Comparison of ENCODE assay signal across 12 mouse cellular contexts in the genomic region with DNA sequence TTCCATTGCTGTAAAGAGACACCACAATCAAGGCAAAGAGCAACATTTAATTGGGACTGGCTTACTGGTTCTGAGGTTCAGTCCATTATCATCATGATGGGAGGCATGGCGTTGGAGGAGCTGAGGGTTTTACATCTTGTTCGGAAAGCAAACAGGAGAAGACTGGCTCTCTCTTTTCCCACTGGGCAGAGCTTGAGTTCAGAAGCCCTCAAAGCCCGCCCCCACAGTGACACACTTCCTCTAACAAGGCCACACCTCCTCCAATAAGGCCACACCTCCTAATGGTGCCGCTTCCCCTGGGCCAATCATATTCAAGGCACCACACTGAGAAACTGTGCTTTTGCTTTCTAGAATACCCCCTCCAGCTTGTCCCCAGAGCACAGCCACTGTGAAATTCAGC. TPM values are rescaled to one million over a fixed set of nuclear protein-coding genes. Genes with fewer than 3 reads are reported as not detected.
DNase-seq lines count a peak whose midpoint lies in the region; ATAC-seq lines count a peak whose summit lies in the region.
"Had no signal": no experiment of that assay in that cellular context is flagged by ENCODE, and none has a peak within 500 bp of the region (broad histone marks: within the 10 kb centered on the region; RNA-seq: fewer than 3 reads in every experiment).

No protein-coding gene starts in this region.

- H3K9me3 ChIP-seq in hindbrain, embryonic 10.5 days = no peaks in the 10 kb centered on the region
- no peaks in the 10 kb centered on the region for H3K9me3 ChIP-seq in hindbrain, embryonic 14.5 days (ENCODE audit: control insufficient read depth, low read length)
- no peaks in the 10 kb centered on the region for H3K9me3 ChIP-seq in hindbrain, embryonic 12.5 days (replicated peaks)
- H3K9me3 ChIP-seq in neural tube, embryonic 12.5 days = no peaks in the 10 kb centered on the region
- H3K9me3 ChIP-seq: liver, embryonic 15.5 days had no signal

- H3K4me3 ChIP-seq in hindbrain, embryonic 10.5 days = peak overlapping the region; percentile 27; the same call in 1 of the 2 replicates
- no peak overlapping the region for H3K4me3 ChIP-seq in hindbrain, embryonic 14.5 days (replicated peaks; ENCODE audit: low read length)
- no peak overlapping the region for H3K4me3 ChIP-seq in hindbrain, embryonic 12.5 days
- no peak overlapping the region for H3K4me3 ChIP-seq in neural tube, embryonic 12.5 days
- H3K4me3 ChIP-seq: liver, embryonic 15.5 days had no signal

- no peaks in the 10 kb centered on the region for H3K36me3 ChIP-seq in hindbrain, embryonic 10.5 days
- no peaks in the 10 kb centered on the region for H3K36me3 ChIP-seq in hindbrain, embryonic 14.5 days (replicated peaks; ENCODE audit: control insufficient read depth, insufficient read depth)
- no peaks in the 10 kb centered on the region for H3K36me3 ChIP-seq in hindbrain, embryonic 12.5 days
- no peaks in the 10 kb centered on the region for H3K36me3 ChIP-seq in neural tube, embryonic 12.5 days
- H3K36me3 ChIP-seq: liver, embryonic 15.5 days had no signal

- peak; percentile 32 for DNase-seq in hindbrain, embryonic 10.5 days (ENCODE audit: low spot score)
- DNase-seq in hindbrain, embryonic 14.5 days (ENCODE audit: low spot score) = no peak
- DNase-seq in MEL-GATA-1-ER (ENCODE audit: extremely low read depth, low read depth) = peak; percentile 9
- no peak for DNase-seq in layer of hippocampus, postnatal 14 days (ENCODE audit: low spot score in 2 of 2)
- DNase-seq in adrenal gland, postnatal 4 days (ENCODE audit: low spot score in 2 of 2) = no peak
- no peak for DNase-seq in urinary bladder, postnatal 25 days (ENCODE audit: low spot score)
- DNase-seq: adrenal gland, postnatal 10 days; cerebellum, adult 11 months; heart, postnatal 10 days had no signal

- H3K27ac ChIP-seq in hindbrain, embryonic 10.5 days = no peak overlapping the region
- H3K27ac ChIP-seq in hindbrain, embryonic 14.5 days = no peak overlapping the region
- no peak overlapping the region for H3K27ac ChIP-seq in hindbrain, embryonic 12.5 days
- H3K27ac ChIP-seq in neural tube, embryonic 12.5 days = no peak overlapping the region
- H3K27ac ChIP-seq: liver, embryonic 15.5 days had no signal

- no peak overlapping the region for H3K9ac ChIP-seq in hindbrain, embryonic 14.5 days
- H3K9ac ChIP-seq in hindbrain, embryonic 12.5 days = no peak overlapping the region
- no peak overlapping the region for H3K9ac ChIP-seq in neural tube, embryonic 12.5 days
- H3K9ac ChIP-seq: liver, embryonic 15.5 days had no signal

- H3K4me1 ChIP-seq in hindbrain, embryonic 10.5 days (replicated peaks) = peaks cover 20% of the 10 kb centered on the region
- H3K4me1 ChIP-seq in hindbrain, embryonic 14.5 days (replicated peaks; ENCODE audit: control insufficient read depth, insufficient read depth, low read length) = 0 out of 2 replicates have a peak, but pooled peaks cover 7% of the 10 kb centered on the region
- H3K4me1 ChIP-seq in hindbrain, embryonic 12.5 days = peaks cover 11% of the 10 kb centered on the region
- H3K4me1 ChIP-seq in neural tube, embryonic 12.5 days = peaks cover 7% of the 10 kb centered on the region

- ATAC-seq in hindbrain, embryonic 14.5 days (ENCODE audit: low FRiP score) = no peak
- no peak for ATAC-seq in hindbrain, embryonic 12.5 days (ENCODE audit: low FRiP score)
- no peak for ATAC-seq in neural tube, embryonic 12.5 days (ENCODE audit: low FRiP score, low read depth)

- no peaks in the 10 kb centered on the region for H3K27me3 ChIP-seq in hindbrain, embryonic 10.5 days (ENCODE audit: insufficient read depth, poor library complexity, severe bottlenecking)
- H3K27me3 ChIP-seq in hindbrain, embryonic 14.5 days (ENCODE audit: control insufficient read depth, insufficient read depth, low read length) = peaks cover 4% of the 10 kb centered on the region; the same call in 1 of the 2 replicates
- no peaks in the 10 kb centered on the region for H3K27me3 ChIP-seq in hindbrain, embryonic 12.5 days
- H3K27me3 ChIP-seq in neural tube, embryonic 12.5 days (replicated peaks) = no peaks in the 10 kb centered on the region
- H3K27me3 ChIP-seq: liver, embryonic 15.5 days had no signal

- H3K4me2 ChIP-seq in hindbrain, embryonic 14.5 days (replicated peaks) = no peak overlapping the region
- 0 out of 2 replicates have a peak overlapping the region, but pooled peaks have one; percentile 9 for H3K4me2 ChIP-seq in hindbrain, embryonic 12.5 days (replicated peaks)
- 0 out of 2 replicates have a peak overlapping the region, but pooled peaks have one; percentile 27 for H3K4me2 ChIP-seq in neural tube, embryonic 12.5 days (replicated peaks)
- H3K4me2 ChIP-seq: liver, embryonic 15.5 days had no signal

- 9% methylated on average over 4 of the region's 4 CpGs for WGBS in hindbrain, embryonic 10.5 days
- WGBS in hindbrain, embryonic 14.5 days = 10% methylated on average over 4 of the region's 4 CpGs
- WGBS in hindbrain, embryonic 12.5 days = 9% methylated on average over 4 of the region's 4 CpGs
- WGBS in neural tube, embryonic 12.5 days = 10% methylated on average over 4 of the region's 4 CpGs

RNA-seq across cellular contexts. Expression of a gene that starts 4.0 kb away (rescaled TPM):
- polyA plus RNA-seq in hindbrain, embryonic 10.5 days (2016; fragmentation: Nextera tagmentation; extraction: Ambion mirVana) = 15.7 and 17.8 TPM in 2 replicates
- 17.1 and 19.7 TPM in 2 replicates for polyA plus RNA-seq in hindbrain, embryonic 14.5 days (2014; fragmentation: Nextera tagmentation; extraction: Ambion mirVana)
- polyA plus RNA-seq in hindbrain, embryonic 12.5 days (2016; fragmentation: Nextera tagmentation; extraction: Ambion mirVana) = 19.6 and 23.7 TPM in 2 replicates
- polyA plus RNA-seq in neural tube, embryonic 12.5 days (2016; fragmentation: Nextera tagmentation; extraction: Ambion mirVana) = 17.9 and 19.7 TPM in 2 replicates
- total RNA-seq in layer of hippocampus, postnatal 14 days (2021) = 10 to 100 TPM; 58.2 to 68.2 TPM
- 10 to 100 TPM; 14.5 to 15.7 TPM for total RNA-seq in adrenal gland, postnatal 4 days (2021)

Comparison
In these comparisons a context has a peak if more than half of its experiments do, and no peak if none do; other contexts are left out.
1. DNase-seq: peak in hindbrain, embryonic 10.5 days (single experiment) and MEL-GATA-1-ER (single experiment); none in hindbrain, embryonic 14.5 days (single experiment), layer of hippocampus, postnatal 14 days (0 of 2), adrenal gland, postnatal 4 days (0 of 2) and urinary bladder, postnatal 25 days (single experiment).